9 mouse cellular contexts compared by ENCODE assay signal in genomic region chr10:110000755-110001247, GRCm38 (mm10).
DNase-seq lines count a peak whose midpoint lies in the region; ATAC-seq lines count a peak whose summit lies in the region.
"Had no signal": no experiment of that assay in that cellular context is flagged by ENCODE, and none has a peak within 500 bp of the region (broad histone marks: within the 10 kb centered on the region; RNA-seq: fewer than 3 reads in every experiment).

No protein-coding gene starts in this region.

- H3K9me3 ChIP-seq in heart, embryonic 12.5 days (replicated peaks), result no peaks in the 10 kb centered on the region

- no peak overlapping the region for H3K9ac ChIP-seq in heart, embryonic 12.5 days
- H3K9ac ChIP-seq: liver, embryonic 14.5 days had no signal

- H3K27me3 ChIP-seq in heart, embryonic 12.5 days (replicated peaks), result no peaks in the 10 kb centered on the region

- no peak overlapping the region for H3K4me3 ChIP-seq in heart, embryonic 12.5 days

- no peaks in the 10 kb centered on the region for H3K4me1 ChIP-seq in heart, embryonic 12.5 days (replicated peaks)

- DNase-seq in heart, adult 8-10 months (ENCODE audit: low spot score), result peak; percentile 55
- DNase-seq in adipocyte (ENCODE audit: low spot score), result peak; percentile 33
- DNase-seq in forelimb bud, embryonic 11.5 days (ENCODE audit: low read depth, low spot score), result peak; percentile 46
- peak; percentile 53 for DNase-seq in kidney, postnatal 10 days
- DNase-seq in ovary, postnatal 10 days (ENCODE audit: low spot score), result no peak
- DNase-seq in cerebellum, adult 9-11 months, result no peak
- no peak for DNase-seq in right cerebral cortex, adult 2 months (ENCODE audit: low spot score in 2 of 2)

- no peak overlapping the region for H3K27ac ChIP-seq in heart, embryonic 12.5 days (ENCODE audit: poor library complexity, severe bottlenecking)
- H3K27ac ChIP-seq: liver, embryonic 14.5 days had no signal

- H3K36me3 ChIP-seq in heart, embryonic 12.5 days, result no peaks in the 10 kb centered on the region

- no peak overlapping the region for H3K4me2 ChIP-seq in heart, embryonic 12.5 days

- ATAC-seq in heart, embryonic 12.5 days (ENCODE audit: insufficient number of reproducible peaks, low FRiP score), result no peak

- 44% methylated on average over 3 of the region's 3 CpGs for WGBS in heart, embryonic 12.5 days

Comparison
In these comparisons a context has a peak if more than half of its experiments do, and no peak if none do; other contexts are left out.
1. DNase-seq: peak in heart, adult 8-10 months (single experiment), adipocyte (single experiment), forelimb bud, embryonic 11.5 days (single experiment) and kidney, postnatal 10 days (single experiment); none in ovary, postnatal 10 days (single experiment), cerebellum, adult 9-11 months (single experiment) and right cerebral cortex, adult 2 months (0 of 2).